Mouse (Mus musculus) neural tube, embryonic 15.5 days (tissue): ENCODE results near the gene Hspa12a. TPM values are rescaled to one million over a fixed set of nuclear protein-coding genes. Genes with fewer than 3 reads are reported as not detected.

ENCODE experiments used
- ATAC-seq: fragments of 200-750 bp; cut with Nextera tagmentation; 2 replicates; pipeline ENCODE4 v1.8.0; 2017; ENCODE audit warnings: mild to moderate bottlenecking, moderate TSS enrichment, moderate library complexity; ENCODE audit not compliant: low FRiP score
- H3K27ac ChIP-seq: fragments of 300-500 bp; sonication (generic); replicated peaks from 2 replicates; pipeline ENCODE4 v1.5.1; 2015; ENCODE audit warnings: mild to moderate bottlenecking, inconsistent platforms
- H3K27me3 ChIP-seq: fragments of 300-500 bp; sonication (generic); replicated peaks from 2 replicates; pipeline ENCODE4 v1.6.1; 2015; ENCODE audit warnings: inconsistent platforms
- H3K36me3 ChIP-seq: fragments of 300-500 bp; sonication (generic); 2 replicates; pipeline ENCODE4 v1.6.1; 2015; ENCODE audit warnings: inconsistent platforms
- H3K4me1 ChIP-seq: fragments of 300-500 bp; sonication (generic); 2 replicates; pipeline ENCODE4 v1.6.1; 2015; ENCODE audit warnings: inconsistent platforms
- H3K4me2 ChIP-seq: fragments of 300-500 bp; sonication (generic); 2 replicates; pipeline ENCODE4 v1.6.1; 2015; ENCODE audit warnings: inconsistent platforms, mild to moderate bottlenecking, moderate library complexity
- H3K4me3 ChIP-seq: fragments of 300-500 bp; sonication (generic); replicated peaks from 2 replicates; pipeline ENCODE4 v1.5.1; 2015; ENCODE audit warnings: mild to moderate bottlenecking, inconsistent platforms
- H3K9ac ChIP-seq: fragments of 300-500 bp; sonication (generic); replicated peaks from 2 replicates; pipeline ENCODE4 v1.6.1; 2015; ENCODE audit warnings: mild to moderate bottlenecking, inconsistent platforms
- H3K9me3 ChIP-seq: fragments of 300-500 bp; sonication (generic); replicated peaks from 2 replicates; pipeline ENCODE4 v1.6.1; 2016; ENCODE audit warnings: inconsistent platforms
- WGBS: fragments of 180-500 bp; shearing (Covaris S2); methylation state at CpG from one replicate; pipeline ENCODE4 v1.1.7; 2015; ENCODE audit warnings: mixed read lengths; 5-methylcytosine and 5-hydroxymethylcytosine counted together
- microRNA-seq: library from miRNA; unstranded; fragments of <30 nt; microRNA quantifications from one replicate; pipeline ENCODE4, GENCODE M21; 2017
- polyA plus RNA-seq: library from polyadenylated mRNA; unstranded; fragments of >200 nt; fragmentation: Nextera tagmentation; extraction: Ambion mirVana; gene quantifications from 2 replicates; pipeline ENCODE4 v1.2.1, GENCODE M21; 2015

Gene Hspa12a
- polyA plus RNA-seq, 1 experiment from 2014 or later, result 72.7 TPM

DNA sequence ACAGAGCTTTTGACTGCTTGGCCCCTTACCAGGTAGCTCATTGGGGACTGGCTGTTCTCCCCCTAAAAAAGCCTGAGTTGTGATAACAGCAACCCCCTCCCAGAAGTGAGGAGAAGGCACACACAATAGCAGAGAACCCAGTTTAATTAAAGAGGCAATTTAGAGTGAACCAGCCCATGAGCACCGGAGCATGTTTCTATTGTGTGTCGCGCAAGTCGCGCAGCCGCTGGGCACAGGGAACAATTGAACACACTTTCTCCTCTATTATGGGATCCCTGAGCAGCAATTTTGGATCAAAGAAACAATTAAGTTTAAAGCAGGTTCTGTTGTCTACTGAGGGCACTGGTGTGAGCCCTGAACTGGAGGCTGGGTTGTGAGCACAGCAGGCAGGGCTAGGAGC lies 176.1 kb downstream of the Hspa12a start:
- no peak overlapping the region for H3K9ac ChIP-seq
- H3K4me2 ChIP-seq, result no peak overlapping the region
- no peak for ATAC-seq
- no peak overlapping the region for H3K27ac ChIP-seq
- WGBS, result 22% methylated on average over 6 of the region's 6 CpGs
- H3K27me3 ChIP-seq, result 0 out of 2 replicates have a peak, but pooled peaks cover 10% of the 10 kb centered on the region
- no peaks in the 10 kb centered on the region for H3K36me3 ChIP-seq
- H3K4me3 ChIP-seq, result no peak overlapping the region
- no peaks in the 10 kb centered on the region for H3K9me3 ChIP-seq
- peaks cover 11% of the 10 kb centered on the region for H3K4me1 ChIP-seq

DNA sequence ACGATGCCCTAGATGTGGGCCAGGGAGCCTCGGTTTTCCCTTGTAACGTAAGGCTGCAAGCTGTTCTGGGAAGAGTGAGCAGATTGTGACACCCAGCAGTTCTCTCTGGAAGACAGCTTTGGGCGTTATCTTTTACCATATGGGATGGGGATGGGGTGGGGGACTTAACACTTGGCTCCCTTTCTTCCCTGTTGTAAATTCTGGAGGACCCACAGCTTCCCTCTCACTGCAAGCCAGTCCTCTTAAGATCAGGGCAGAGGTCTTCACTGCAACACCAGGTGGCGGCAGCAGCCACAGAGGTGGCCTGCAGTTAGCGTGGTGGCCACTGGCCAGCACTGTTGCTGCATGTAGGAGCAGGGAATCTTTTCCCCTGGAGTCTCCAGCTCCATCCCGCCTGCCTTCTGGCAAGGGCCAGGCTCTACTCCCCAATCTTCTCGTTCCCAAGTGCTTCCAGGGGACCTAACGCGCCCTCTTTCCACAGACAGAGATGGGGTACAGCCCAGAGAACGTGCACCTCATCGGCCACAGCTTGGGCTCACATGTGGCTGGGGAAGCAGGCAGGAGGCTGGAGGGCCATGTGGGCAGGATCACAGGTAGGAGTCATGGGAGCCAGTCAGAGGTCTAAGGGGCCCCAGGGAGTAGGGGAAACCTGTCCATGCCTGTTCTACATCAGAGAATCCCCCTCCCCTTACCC lies 180.5 kb downstream of the Hspa12a start:
- Histone ChIP-seq H3K27ac (no peak overlapping the region), H3K27me3 (0 out of 2 replicates have a peak, but pooled peaks cover 5% of the 10 kb centered on the region), H3K4me1 (peaks cover 11% of the 10 kb centered on the region), H3K4me3 (no peak overlapping the region), H3K4me2 (peak overlapping the region; percentile 32), H3K36me3 (no peaks in the 10 kb centered on the region), H3K9me3 (no peaks in the 10 kb centered on the region), H3K9ac (no peak overlapping the region)
- WGBS, result 15% methylated on average over 12 of the region's 12 CpGs
- peak; percentile 72 for ATAC-seq

DNA sequence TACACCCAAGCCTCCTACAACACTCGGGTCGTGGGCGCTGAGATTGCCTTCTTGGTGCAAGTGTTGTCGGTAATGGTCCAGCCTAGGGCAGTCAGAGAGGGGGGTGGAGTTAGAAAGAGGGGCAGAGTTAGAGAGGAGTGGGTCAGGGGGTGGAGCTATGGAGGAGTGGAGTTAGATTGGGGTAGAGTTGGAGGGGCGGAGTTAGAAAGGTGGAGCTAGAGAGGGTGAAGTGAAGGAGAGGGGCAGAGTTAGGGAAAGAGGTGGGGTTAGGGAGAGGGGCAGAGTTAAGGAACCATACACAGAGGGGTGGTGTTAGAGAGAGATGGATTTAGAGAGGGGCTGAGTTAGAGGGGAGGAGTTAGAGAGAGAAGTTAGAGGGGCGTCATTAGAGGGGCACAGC lies 181.1 kb downstream of the Hspa12a start:
- WGBS, result 23% methylated on average over 6 of the region's 6 CpGs
- Histone ChIP-seq H3K4me2 (no peak overlapping the region), H3K27ac (no peak overlapping the region), H3K4me1 (peaks cover 9% of the 10 kb centered on the region), H3K4me3 (no peak overlapping the region), H3K36me3 (no peaks in the 10 kb centered on the region), H3K27me3 (0 out of 2 replicates have a peak, but pooled peaks cover 5% of the 10 kb centered on the region), H3K9ac (no peak overlapping the region), H3K9me3 (no peaks in the 10 kb centered on the region)
- ATAC-seq, result no peak

DNA sequence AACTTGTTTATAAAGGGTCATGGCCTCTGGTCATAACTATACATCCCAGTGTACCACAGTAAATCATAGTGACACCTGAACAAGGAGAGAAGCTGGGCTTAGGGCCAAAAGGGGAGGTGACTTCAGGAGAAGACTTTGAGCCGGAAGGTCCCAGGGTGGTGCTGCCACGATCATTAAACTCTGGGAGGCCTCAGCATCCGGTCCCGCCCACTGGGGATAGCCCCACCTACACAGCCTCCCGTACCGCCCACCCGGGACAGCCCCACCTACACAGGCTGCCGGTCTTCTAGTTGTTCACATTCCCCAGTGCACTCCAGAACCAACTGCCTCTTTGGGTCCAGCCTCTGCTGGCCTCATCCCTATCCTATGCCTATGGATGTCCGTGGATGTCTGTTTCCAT lies 184.0 kb downstream of the Hspa12a start, which contains the start of gene Pnliprp2:
Gene Pnliprp2, plus strand, starts transcription at position 297 of the 400 bp plus-strand sequence.
- no peak within 1 kb of the TSS for H3K4me2 ChIP-seq
- 64% methylated on average over 9 of the region's 9 CpGs for WGBS
- no peaks in the 10 kb centered on the region for H3K36me3 ChIP-seq
- H3K27ac ChIP-seq, result no peak within 1 kb of the TSS
- no peak for ATAC-seq
- H3K27me3 ChIP-seq, result 0 out of 2 replicates have a peak, but pooled peaks cover 2% of the 10 kb centered on the region
- H3K9me3 ChIP-seq, result no peaks in the 10 kb centered on the region
- H3K4me3 ChIP-seq, result no peak within 1 kb of the TSS
- peaks cover 6% of the 10 kb centered on the region for H3K4me1 ChIP-seq
- no peak within 1 kb of the TSS for H3K9ac ChIP-seq

DNA sequence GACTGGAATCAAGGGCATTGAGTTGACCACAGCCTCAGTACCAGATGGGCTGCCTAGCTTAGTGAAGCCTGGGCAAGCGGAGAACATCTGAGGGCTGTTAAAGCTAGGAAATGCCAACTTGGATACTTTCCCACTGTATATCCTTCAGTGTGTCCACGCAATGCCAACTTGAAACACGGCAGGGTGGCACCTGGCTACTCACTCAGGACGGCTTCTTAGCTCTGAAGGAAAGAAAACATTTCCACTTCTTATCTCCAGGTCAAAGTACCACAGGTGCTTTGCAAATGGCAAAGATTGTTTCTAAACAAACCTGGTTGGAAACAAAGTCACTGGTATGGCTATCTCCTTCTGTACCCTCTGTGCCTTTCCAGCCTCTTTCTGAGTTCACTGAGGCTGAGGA lies 184.6 kb downstream of the Hspa12a start:
- 95% methylated on average over 4 of the region's 4 CpGs for WGBS
- H3K9ac ChIP-seq, result no peak overlapping the region
- no peaks in the 10 kb centered on the region for H3K36me3 ChIP-seq
- no peak overlapping the region for H3K4me3 ChIP-seq
- ATAC-seq, result no peak
- H3K4me1 ChIP-seq, result peaks cover 6% of the 10 kb centered on the region
- no peaks in the 10 kb centered on the region for H3K9me3 ChIP-seq
- 0 out of 2 replicates have a peak, but pooled peaks cover 2% of the 10 kb centered on the region for H3K27me3 ChIP-seq
- H3K4me2 ChIP-seq, result no peak overlapping the region
- H3K27ac ChIP-seq, result no peak overlapping the region

DNA sequence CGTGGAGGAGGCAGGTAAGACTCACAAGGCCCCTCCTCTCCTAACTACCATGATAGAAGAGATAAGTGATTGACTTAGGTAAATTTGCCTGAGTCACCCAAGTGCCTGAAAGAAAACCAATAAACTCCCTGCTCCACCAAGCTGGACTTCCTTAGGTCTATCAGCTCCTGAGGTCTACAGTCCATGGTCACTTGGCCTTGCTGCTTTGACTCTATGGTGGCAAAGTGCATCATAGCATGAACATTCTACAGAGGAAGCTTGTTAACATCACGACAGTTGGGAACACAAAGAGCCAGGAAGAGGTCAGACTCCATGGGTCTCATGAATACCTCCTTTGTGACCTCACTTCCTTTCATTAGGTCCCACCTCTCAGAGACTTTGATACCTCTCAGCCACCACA lies 191.9 kb downstream of the Hspa12a start:
- Histone ChIP-seq H3K27ac (no peak overlapping the region), H3K36me3 (no peaks in the 10 kb centered on the region), H3K4me1 (no peaks in the 10 kb centered on the region), H3K4me3 (no peak overlapping the region), H3K9me3 (no peaks in the 10 kb centered on the region), H3K27me3 (no peaks in the 10 kb centered on the region), H3K4me2 (no peak overlapping the region), H3K9ac (no peak overlapping the region)
- 69% methylated on average over 2 of the region's 2 CpGs for WGBS
- no peak for ATAC-seq

DNA sequence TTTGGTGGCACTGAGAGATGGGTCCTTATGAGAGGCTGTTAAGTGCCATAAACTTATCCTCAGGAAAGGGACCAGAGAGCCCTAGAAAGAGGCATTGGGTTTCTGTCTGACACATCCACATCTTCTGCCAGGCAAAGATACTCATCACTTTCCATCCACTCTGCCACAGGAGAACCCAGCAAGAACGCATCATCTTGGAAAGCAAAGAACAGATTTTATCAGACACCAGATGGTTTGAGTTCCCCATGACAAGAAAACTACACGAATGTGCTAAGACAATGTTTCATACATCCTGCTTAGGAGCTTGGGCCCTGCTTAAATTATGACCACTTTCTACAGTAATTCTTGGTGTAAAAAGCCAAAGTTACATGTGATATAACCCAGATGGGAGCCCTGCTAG lies 192.6 kb downstream of the Hspa12a start:
- ATAC-seq, result no peak
- no peaks in the 10 kb centered on the region for H3K4me1 ChIP-seq
- H3K27ac ChIP-seq, result no peak overlapping the region
- no peaks in the 10 kb centered on the region for H3K9me3 ChIP-seq
- H3K27me3 ChIP-seq, result no peaks in the 10 kb centered on the region
- no peak overlapping the region for H3K4me2 ChIP-seq
- H3K4me3 ChIP-seq, result no peak overlapping the region
- H3K9ac ChIP-seq, result no peak overlapping the region
- 91% methylated on average over 2 of the region's 2 CpGs for WGBS
- no peaks in the 10 kb centered on the region for H3K36me3 ChIP-seq

DNA sequence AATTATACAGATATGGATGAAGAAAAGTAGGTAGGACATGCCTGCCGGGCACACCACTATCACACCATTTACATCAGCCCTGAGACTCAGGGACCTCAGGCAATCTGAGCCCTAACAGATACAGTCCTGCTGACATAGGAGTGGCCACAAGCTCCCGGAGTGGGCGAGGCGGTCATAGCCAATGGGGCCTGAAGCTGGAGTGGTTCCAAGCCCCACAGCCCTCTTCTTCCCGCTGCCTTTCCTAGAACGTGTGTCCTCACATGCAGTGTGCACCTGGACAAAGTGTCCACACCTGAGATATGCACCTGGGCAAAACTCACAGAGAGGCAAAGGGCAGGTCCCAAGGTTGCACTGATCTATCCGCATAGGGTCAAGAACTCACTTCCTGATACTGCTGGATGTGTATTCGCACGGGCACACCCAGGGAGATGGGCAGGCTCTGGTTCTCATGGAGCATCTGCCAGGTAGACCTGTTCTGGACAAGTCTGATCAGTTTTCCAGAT lies 195.9 kb downstream of the Hspa12a start:
- Histone ChIP-seq H3K27ac (no peak overlapping the region), H3K27me3 (no peaks in the 10 kb centered on the region), H3K4me2 (no peak overlapping the region), H3K36me3 (no peaks in the 10 kb centered on the region), H3K4me3 (no peak overlapping the region), H3K9ac (no peak overlapping the region), H3K4me1 (no peaks in the 10 kb centered on the region), H3K9me3 (no peaks in the 10 kb centered on the region)
- 94% methylated on average over 9 of the region's 9 CpGs for WGBS
- no peak for ATAC-seq

Small RNA genes within 50 kb of the gene (microRNA-seq; reads per million reads assigned to microRNA genes)
- 1.7 reads per million, percentile 2 among the genes with 10 or more reads in this experiment for gene Mir3086

Other genes with a start within 250 kb of the Hspa12a start
- 0.28 and 29.0 TPM in 2 replicates for gene Pnliprp1, start 214.8 kb downstream of the Hspa12a start, polyA plus RNA-seq
- 0.22 TPM in 1 of 2 replicates, not detected in the other for gene Pnliprp2, start 183.9 kb downstream of the Hspa12a start, polyA plus RNA-seq
- not detected in 2 replicates for gene 1700019N19Rik, start 149.2 kb downstream of the Hspa12a start, polyA plus RNA-seq
- gene Eno4, start 229 bp downstream of the Hspa12a start, polyA plus RNA-seq, result 1.3 and 1.8 TPM in 2 replicates
- gene Shtn1, start 132.4 kb upstream of the Hspa12a start, polyA plus RNA-seq, result 44.1 and 50.8 TPM in 2 replicates
- gene Vax1, start 226.4 kb upstream of the Hspa12a start, polyA plus RNA-seq, result not detected in 2 replicates